Mouse (Mus musculus) heart, postnatal 10 days (tissue): ENCODE measurements around the gene Zcchc14. TPM values are rescaled to one million over a fixed set of nuclear protein-coding genes. Genes with fewer than 3 reads are reported as not detected.

Experiments
- DNase-seq, 2 experiments: peaks; one replicate each; pipeline ENCODE4 v3.0.0; 2021
- intact Hi-C: fragments of 180-260 bp; cut with DNase I; formaldehyde crosslinking; loops from one replicate; pipeline ENCODE4 v1.15.1; 2025
- total RNA-seq, 2 experiments: library from RNA; stranded (reverse); gene quantifications; 2 replicates each; pipeline ENCODE4 v1.2.3; 2021

Zcchc14 gene
- total RNA-seq, 2 experiments from 2014 or later = 40.5 to 43.3 TPM

- intact Hi-C loops = no loop called here
- peak; percentile 97 for DNase-seq
Measured at GRCm38 (mm10) chr8:121590203-121591177, 62.2 kb downstream of the Zcchc14 start, which contains the start of gene Map1lc3b. Gene Map1lc3b (plus strand): TSS chr8:121590361.

DNA sequence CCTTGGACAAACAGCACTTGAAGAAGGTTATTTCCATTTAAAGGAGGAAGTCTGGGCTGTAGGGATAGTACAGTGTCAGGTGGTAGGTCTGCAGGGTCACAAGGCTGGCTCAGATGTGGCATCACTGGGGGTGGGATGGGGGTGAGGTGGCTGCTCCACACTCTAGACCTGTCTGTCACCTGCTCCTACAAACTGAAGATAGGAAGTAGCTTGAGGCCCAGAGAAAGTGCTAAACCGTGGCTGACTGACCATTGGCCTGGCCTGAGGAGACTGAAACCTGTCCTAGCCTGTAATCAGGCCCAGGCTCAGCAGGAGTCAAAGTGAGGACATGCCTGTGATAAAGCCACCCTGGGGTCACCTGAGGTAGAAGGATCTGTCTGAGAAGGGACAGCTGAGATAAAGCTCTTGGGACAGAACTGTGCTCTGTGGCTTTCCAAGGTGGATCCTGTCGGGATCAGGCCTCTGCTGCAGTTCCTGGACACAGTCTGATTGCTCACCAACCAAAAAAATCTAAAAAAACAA is 63.4 kb downstream of the Zcchc14 start:
- no peak for DNase-seq
- intact Hi-C loops = no loop called here

DNA sequence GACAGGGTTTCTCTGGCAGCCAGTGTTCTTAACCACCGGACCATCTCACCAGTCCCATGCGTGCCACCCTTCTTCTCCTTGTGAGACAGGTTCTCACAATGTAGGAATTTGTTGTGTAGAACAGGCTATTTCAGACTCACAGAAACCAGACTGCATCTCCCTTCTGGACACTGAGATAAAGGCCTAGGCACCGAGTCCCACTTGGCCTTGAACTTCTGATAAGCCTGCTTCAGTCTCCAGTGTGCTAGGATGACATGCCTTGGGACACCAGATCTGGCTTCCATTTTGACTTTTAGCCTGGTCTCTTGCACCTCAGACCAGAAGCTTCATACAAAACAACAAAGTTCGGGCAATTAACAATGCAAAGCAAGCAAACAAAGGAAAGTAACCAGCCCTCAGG is 64.0 kb downstream of the Zcchc14 start:
- no peak for DNase-seq
- intact Hi-C loops = no loop called here

DNA sequence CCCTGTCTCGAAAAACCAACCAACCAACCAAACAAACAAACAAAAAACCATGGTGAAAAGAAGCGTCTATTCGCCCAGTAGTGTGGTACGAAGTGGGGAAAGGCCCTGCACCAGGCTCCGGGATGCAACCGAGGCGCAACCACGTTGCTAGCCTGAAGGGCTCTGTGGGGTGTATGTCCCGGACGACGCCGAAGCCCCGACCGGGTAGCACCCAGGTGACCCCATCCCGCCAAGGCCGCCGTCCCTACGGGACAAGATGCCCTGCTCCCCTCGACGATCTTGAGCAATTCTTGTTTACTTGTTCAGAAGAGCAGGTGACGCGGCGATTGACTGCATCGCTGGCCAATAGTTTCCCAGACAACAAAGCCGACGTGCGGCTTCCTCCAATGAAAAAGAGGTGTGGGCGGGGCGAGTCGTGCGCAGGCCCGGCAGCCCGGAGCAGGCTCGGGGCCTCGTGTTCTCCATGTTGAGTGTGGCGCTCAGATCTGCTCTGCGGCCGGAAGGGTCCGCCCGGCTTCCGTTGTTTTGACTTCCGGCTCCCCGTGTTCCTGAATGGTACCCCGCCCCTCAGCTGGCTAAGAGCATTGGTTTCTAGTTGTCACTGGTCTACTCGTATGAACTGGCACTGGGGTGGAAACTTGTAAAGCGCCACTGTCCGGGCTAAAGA is 67.4 kb downstream of the Zcchc14 start:
- DNase-seq = peak; percentile 100
- intact Hi-C loops = no loop called here

GRCm38 (mm10) chr8:121584730-121585129 is 68.0 kb downstream of the Zcchc14 start:
- intact Hi-C loops = loop anchor here (5.0 kb wide), 1 partner anchor 37 kb away; no protein-coding TSS in a partner anchor
- no peak for DNase-seq

DNA sequence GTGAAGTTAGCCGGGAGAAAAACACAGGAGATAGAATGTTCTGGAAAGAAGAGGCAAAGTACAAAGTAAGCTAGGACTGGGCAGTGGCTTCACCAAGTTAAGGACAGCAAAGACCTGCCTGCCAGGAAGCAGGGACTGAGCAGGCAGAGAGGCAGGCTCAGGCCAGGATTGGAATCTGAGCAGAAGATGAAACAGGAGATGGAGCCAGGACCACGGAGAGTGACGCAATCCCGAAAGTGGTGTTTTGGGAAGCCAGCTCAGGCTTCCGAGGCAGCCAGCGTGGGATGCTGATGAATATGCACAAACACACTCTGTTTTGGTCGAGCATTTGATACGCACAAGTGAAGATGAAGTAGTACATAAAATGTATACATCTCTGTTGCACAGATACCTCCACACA is 69.0 kb downstream of the Zcchc14 start:
- intact Hi-C loops = loop anchor here (5.0 kb wide), 1 partner anchor 36 kb away; no protein-coding TSS in a partner anchor
- DNase-seq = no peak

DNA sequence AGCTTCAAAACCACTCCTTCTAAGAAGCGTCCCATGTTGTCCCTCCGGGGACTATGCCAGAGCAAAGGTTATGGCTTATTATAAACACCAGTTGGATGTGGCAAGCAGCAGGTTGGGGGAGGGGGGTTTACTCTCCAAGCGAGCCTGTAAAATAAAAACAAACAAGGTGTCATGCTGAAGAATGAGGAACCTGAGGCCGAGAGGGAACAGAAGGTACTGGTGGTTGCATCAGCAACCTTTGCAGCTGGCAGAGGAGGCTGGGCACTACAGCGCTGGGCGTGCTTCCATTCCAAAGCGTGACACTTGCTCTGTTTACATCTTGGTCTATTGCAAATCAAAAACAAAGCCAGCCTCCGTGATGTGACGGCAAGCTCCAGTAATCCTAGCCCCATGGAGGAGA is 72.2 kb downstream of the Zcchc14 start:
- DNase-seq = no peak
- intact Hi-C loops = loop anchor here (5.0 kb wide), 1 partner anchor 33 kb away; no protein-coding TSS in a partner anchor

DNA sequence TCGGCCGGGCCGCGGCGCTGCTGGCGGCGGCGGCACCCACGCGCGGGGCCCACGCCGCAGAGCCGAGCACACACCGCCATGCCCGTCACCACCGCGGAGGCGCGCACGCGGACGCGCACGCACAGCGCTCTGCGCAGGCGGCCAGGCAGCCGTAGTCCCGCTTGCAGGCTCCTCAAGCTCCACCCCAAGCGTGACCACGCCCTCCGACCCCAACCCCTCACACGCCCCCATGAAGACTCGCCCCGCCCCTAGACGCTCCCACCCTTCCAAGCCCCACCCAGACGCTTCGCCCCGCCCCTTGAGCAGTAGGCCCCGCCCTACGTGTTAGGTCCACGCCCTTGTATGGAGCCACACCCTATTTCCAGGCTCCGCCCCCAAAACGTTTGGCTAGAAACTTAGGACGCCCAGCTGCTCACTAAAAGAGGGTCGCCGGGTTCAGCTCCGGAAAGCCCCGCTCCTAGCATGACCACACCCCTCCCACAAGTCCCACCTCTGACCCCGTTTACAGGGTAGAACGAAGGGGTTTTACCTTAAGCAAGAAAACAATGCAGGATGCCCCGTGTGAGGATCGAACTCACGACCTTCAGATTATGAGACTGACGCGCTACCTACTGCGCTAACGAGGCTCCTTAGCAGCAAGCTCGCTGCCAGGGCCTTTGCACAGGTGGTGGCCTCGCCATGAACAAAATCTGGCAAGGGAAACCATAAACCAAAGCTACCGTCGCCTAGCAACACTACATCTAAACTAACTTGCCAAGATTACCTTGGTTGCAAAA is 73.8 kb downstream of the Zcchc14 start, which contains the start of gene Fbxo31:
Gene Fbxo31 (minus strand): TSS at position 131 of the 776 bp plus-strand sequence.
- DNase-seq = peak; percentile 93 to 95
- intact Hi-C loops = loop anchor here (2.0 kb wide), 1 partner anchor 16 kb away; no protein-coding TSS in a partner anchor

DNA sequence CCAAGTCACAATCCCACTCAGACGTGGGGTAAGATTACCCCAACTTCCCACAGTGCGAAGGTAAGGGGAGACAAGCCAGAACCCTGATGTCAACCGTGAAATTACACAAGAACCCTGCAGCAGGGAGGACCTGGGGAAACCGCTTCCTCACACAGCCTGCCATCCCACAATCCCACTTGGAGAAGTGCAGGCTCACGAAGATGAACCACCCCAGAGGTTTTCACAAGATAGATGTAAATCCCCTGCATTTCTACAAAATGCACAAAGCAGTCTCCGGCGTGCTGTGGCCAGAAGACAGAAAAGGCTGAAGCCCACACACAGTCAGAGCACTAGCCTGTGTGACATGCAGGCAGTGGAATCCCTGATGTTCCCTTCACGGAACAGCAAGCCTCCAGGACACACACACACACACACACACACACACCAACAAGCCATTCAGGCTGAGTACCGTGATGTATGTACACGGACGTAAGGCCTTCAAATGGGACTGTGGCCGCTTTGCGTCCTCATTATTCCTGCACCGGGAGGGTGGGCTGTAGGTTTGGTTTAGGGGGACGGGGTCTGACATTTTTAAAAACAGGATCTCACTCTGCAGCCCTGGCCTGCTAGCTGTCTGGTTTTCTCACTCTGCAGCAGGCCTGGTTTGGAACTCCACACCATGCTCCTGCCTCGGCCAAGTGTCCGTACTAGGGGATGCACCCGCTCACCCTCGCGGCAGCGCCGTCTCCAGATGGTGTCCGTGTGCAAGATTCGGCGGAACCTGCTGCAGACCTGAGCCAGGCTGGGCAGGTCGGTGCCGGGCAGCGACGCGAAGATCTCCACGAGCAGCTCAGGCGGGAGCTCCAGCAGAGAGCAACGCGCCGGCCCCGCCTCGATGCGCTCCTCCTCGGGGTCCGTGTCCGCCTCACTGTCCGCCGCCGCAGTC is 74.7 kb downstream of the Zcchc14 start:
- intact Hi-C loops = loop anchor here (2.0 kb wide), 1 partner anchor 15 kb away; no protein-coding TSS in a partner anchor
- DNase-seq = peak in 1 of 2 experiments; percentile 46

DNA sequence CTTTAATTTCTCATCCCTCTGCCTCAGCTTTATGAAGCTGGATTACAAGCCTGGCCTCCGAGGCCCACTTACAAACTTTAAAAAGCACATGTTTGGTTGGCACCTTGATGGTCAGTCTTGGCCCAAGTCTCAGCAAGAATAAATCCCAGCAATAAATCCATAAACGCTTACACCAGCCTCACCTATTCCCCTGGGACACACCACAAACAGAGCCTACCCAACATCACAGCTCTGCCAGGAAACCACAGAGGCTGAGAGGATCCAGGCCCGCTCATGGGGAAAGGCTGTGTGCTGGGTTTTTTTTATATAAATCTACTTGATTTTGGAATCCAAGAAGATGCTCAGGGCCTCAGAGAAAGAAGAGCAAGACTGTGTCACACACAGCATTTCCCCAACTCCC is 77.0 kb downstream of the Zcchc14 start:
- no peak for DNase-seq
- intact Hi-C loops = no loop called here

- DNase-seq = peak; percentile 81 to 83
- intact Hi-C loops = loop anchor here (1.0 kb wide), 1 partner anchor 10 kb away; no protein-coding TSS in a partner anchor
Measured at GRCm38 (mm10) chr8:121573275-121573674, 79.4 kb downstream of the Zcchc14 start.

- intact Hi-C loops = no loop called here
Measured at GRCm38 (mm10) chr8:121572121-121572520, 80.6 kb downstream of the Zcchc14 start.

GRCm38 (mm10) chr8:121570801-121571200 is 81.9 kb downstream of the Zcchc14 start:
- no peak for DNase-seq
- intact Hi-C loops = no loop called here

More at GRCm38 (mm10) chr8:121572121-121572520, 80.6 kb downstream of the Zcchc14 start:
- DNase-seq = no peak

GRCm38 (mm10) chr8:121570335-121570734 is 82.4 kb downstream of the Zcchc14 start:
- DNase-seq = no peak
- intact Hi-C loops = no loop called here

DNA sequence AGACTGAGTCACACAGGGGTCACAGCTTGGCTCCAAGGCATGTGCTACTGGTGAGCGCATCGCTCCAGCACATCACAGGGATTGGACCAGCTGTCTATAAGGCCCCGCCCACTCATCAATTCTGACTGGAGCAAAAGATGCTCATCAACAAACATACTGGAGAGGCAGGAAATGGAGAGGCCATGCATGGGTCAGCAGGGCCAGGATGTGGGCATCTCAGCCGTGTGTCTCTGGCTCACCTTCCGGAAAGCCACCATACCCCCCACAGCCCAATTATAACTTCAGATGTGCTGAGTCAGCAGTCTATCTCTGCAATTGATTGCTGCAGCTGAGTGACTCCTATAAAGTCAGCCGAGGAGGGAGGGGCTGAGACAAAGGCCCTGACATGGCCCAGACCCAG is 84.4 kb downstream of the Zcchc14 start:
- no peak for DNase-seq
- intact Hi-C loops = no loop called here

GRCm38 (mm10) chr8:121563701-121564100 is 89.0 kb downstream of the Zcchc14 start:
- peak in 1 of 2 experiments; percentile 51 for DNase-seq
- intact Hi-C loops = loop anchor here (1.0 to 2.0 kb wide), 3 partner anchors 10 to 39 kb away; partner anchors contain the start of gene Fbxo31

- peak; percentile 87 to 92 for DNase-seq
- intact Hi-C loops = loop anchor here (1.0 to 2.0 kb wide), 3 partner anchors 10 to 39 kb away; partner anchors contain the start of gene Fbxo31
Measured at GRCm38 (mm10) chr8:121562941-121563351, 89.8 kb downstream of the Zcchc14 start.

DNA sequence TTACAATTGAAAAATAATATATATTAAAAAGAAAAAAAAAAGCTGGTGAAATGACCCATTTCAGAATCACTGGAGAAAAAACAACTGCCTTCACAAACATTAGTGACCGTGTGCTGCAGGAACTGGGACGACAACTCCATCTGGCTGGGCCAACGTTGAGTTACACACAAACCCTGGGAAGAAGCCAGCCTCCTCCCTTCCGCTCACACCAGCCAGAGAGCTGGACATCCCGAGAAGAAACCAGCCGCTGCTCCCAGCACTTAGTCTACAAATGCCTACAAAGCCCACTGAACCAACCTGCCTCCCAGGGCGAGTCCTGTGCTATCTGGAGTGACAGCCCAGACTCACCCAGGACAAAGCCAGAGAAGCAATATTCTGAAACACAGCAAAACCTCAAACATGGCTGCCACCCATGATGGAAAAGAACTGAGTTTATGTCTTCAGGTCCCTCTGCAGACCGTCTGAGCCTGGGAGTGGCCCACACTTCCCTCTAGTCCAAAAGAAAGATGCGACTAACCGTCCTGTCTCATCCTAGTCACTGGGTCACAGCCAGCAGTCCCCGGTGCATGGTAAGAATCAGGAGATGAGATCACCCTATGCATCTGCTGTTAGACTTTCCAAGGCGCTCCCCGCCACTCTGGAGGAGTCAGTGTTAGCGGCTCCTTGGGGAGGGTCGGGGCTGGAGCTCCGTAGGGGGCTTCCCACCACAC is 90.9 kb downstream of the Zcchc14 start:
- intact Hi-C loops = loop anchor here (2.0 kb wide), 1 partner anchor 17 kb away; the partner anchor contains the start of gene Fbxo31
- peak; percentile 81 to 83 for DNase-seq
